Mouse (Mus musculus) urinary bladder, adult 2 months (tissue): ENCODE data around the gene Agbl4. TPM values are rescaled to one million over a fixed set of nuclear protein-coding genes. Genes with fewer than 3 reads are reported as not detected.
A peak's percentile ranks its signal among the peaks of the same experiment; 100 is the strongest.

Source experiments
- DNase-seq: peaks from one replicate; pipeline ENCODE4 v3.0.0; 2022; ENCODE audit warnings: low spot score
- polyA plus RNA-seq: library from polyadenylated mRNA; depleted of rRNA; stranded (reverse); fragments of >200 nt; gene quantifications from 2 replicates; pipeline ENCODE4 v1.2.3, GENCODE M21; 2012; rRNA removed

The Agbl4 gene
- polyA plus RNA-seq, result 0.04 TPM in 1 of 2 replicates, not detected in the other

DNA sequence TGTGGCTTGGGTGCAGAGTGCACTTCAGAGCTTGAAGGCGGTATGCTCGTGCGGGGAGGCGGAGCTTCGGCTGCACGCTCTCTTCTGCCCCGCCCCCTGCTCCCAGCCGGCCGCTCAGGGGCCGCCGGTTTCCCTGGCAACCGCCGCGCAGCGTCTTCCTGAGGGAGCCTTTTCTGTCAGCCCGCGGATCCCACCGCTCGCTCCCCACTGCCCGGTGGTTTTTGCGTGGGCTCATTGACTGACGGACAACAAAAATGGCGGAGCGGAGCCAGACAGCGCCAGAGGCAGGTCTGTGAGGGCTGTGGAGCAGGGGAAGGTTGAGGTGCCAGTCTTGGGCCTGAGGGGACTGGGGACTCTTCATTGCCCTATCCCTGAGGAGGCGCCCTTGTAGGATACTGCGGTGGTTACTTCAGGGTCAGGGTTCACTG is at the start of gene Agbl4:
Agbl4 (plus strand) TSS at position 44 of the 428 bp plus-strand sequence.
- DNase-seq, result peak; percentile 18

GRCm38 (mm10) chr4:110350856-110351177 is 46.6 kb upstream of the Agbl4 start:
- DNase-seq, result no peak

DNA sequence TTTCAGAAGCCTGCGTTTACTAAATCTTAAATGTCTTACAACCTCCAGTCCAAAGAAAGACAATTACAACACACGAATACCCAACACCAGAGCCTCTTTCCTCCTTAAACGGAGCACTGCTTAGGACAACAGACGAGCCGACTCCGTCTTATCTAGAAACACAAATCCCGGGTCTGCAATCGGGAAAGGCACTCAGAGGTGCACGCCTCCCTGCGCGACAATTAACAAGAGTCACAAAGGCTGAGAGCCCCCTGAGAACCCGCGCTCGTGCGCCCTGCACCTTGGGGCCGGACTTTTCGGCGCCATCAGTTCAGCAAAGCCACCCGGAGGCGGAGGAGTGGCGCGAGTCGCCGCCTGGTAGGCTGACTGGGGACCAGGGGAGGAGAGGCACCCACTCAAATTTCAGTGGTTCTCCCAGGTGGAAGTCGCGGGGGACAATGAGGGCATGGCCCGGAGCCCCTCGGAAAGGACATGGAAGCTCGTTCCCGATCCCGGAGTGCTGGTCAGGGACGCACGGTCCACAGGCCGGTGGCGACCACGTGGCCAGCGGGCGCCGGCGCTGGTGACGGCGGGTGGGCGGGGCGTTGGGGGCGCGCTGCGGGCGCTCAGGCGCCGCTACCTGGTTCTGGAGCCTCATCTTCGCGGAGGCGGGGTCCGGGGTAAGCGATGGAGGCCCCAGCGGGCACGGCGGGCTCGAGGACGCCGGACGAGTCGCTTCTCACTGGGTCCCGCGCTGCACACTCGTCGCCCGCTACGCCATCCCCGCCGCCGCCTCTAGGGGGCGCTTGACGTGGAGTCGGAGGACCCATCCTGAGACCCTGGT is 46.1 kb upstream of the Agbl4 start, which contains the start of gene Elavl4:
Elavl4 (minus strand) TSS at position 732 of the 823 bp plus-strand sequence.
- peak; percentile 33 for DNase-seq

DNA sequence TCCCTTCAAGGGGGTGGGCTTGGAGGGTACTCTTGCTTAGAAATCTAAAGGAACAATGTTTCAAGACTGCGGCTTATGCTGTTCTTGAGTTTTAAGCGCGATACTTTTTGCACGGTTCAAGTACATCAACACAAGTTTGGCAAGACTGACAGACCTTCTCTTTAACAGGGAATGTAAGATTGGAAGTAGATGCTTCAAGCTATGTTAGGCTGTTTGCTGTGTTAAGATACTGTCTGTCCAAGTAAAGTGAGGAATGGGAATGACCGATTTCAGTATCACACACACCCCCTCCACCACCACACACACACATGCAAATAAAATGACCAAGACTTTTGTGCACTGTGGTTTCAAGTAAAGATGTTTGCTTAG is 45.5 kb upstream of the Agbl4 start:
- no peak for DNase-seq

DNA sequence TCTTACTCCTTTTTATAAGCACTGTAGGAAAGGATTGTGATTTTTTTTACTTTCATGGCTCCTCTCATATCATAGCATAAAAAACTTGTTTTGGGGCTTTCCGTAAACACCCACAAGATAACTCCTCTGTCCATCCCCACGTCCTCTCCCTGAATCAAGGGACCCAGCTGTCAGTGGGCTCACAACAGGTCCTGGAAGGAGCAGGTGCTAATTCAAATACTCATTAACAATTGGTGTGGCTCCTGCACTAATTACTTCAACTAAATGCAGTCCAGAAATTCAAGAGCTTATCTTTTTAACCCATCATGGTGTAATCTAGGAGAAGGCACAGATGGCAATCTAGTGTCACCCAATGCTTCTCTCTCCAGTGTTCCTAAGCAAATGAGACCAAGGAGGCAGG is 36.9 kb upstream of the Agbl4 start:
- DNase-seq, result no peak

- no peak for DNase-seq
Measured at GRCm38 (mm10) chr4:110396221-110396620, 1.2 kb upstream of the Agbl4 start.

GRCm38 (mm10) chr4:110420306-110420705 is 22.8 kb downstream of the Agbl4 start:
- DNase-seq, result no peak

- no peak for DNase-seq
Measured at GRCm38 (mm10) chr4:110427653-110428052, 30.2 kb downstream of the Agbl4 start.

DNA sequence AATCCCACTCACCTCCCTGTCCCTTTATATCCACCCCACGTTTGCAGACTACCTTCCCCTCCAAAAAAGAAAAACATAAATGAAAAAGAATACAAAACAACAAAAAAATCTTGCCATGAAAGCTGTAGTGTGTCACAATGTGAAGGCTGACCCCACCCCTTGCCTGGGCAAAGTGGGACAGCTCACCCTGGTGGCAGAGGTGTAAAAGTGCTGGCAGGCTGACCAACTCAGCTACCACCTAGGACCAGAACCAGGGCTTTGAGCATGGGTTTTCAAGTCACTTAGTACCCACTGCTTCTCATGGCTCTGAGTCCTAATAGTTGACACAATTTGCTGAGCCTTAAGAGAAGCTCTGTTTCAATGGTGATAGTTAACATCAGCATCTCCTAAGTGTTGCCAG is 96.9 kb downstream of the Agbl4 start:
- no peak for DNase-seq

- no peak for DNase-seq
Measured at GRCm38 (mm10) chr4:110529804-110530203, 132.3 kb downstream of the Agbl4 start.

- DNase-seq, result no peak
Measured at GRCm38 (mm10) chr4:110549223-110549622, 151.8 kb downstream of the Agbl4 start.

GRCm38 (mm10) chr4:110597726-110598283 is 200.3 kb downstream of the Agbl4 start:
- DNase-seq, result no peak

GRCm38 (mm10) chr4:110641417-110641816 is 244.0 kb downstream of the Agbl4 start:
- DNase-seq, result no peak

- DNase-seq, result no peak
Measured at GRCm38 (mm10) chr4:110662940-110663339, 265.5 kb downstream of the Agbl4 start.

DNA sequence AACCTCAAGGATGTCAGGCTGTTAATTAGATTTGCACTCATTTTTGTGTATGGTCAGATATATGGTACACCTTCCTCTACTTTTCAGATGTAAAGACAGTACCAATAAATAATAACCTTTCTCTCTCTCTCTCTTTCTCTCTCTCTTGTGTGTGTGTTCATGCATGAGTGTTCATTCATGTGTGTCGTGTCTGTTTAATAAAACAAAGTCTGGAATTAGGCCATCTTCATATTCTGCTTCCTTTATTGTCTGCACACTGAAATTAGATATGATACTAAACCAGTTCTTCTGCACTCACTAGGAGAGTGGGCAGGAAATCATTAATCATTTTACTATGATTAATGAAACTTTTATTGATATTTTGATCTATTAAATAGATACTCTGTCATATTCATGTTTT is 276.7 kb downstream of the Agbl4 start:
- DNase-seq, result no peak

DNA sequence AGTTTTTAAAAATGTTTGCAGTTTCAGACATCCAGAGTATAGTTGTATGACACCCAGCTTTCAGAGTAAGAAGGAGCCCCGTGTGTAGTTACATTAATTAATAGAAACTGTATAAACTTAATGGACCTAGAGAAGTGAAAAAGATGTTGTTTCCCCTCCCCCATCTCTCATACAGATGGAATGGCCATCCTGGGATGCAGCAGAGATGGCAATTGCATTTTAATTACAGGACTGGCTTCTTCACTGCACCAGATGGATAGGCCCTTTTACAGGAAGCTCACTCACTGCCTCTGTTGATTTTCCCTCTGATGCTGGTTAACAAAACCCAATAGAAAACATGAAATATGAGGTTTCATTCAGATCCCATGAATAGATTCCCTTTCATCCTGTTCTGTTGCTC is 337.7 kb downstream of the Agbl4 start:
- no peak for DNase-seq

- no peak for DNase-seq
Measured at GRCm38 (mm10) chr4:110757941-110758340, 360.5 kb downstream of the Agbl4 start.

DNA sequence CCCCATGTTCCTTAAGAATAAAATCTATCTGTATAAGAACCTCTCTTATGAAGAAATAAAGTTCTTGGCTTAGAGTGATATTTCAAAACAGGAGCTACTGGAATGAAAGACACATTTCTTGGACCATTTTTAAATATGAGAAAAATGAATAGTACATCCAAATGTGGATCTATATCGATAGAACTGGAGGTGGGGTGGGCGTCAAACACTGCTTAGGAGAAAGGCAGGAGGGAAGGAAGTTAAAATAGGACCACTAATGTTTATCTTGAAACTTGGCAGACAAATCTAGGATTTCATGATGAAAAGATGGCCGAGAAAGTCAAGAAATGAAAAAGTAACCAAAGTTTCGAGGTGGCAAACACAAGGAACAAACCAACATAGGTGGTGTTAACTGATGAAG is 391.1 kb downstream of the Agbl4 start:
- no peak for DNase-seq

DNA sequence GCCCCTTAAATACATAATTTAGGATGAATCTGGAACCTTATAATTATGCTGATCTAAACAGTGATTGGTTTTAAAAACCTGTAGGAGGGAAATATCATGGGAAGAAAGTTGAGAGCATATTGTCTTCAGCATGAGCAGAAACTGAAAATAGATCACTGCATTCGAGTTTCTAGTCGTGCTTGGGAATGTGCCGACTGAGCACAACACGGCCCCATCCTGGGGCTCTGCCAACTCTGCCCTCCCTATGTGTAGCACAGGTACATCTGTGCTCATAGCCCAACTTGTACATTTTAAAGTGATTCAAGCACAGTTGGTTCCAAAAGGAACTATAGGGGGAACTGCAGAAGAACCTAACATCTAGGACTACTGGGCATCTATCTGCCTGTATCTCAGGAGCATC is 402.4 kb downstream of the Agbl4 start:
- DNase-seq, result no peak

DNA sequence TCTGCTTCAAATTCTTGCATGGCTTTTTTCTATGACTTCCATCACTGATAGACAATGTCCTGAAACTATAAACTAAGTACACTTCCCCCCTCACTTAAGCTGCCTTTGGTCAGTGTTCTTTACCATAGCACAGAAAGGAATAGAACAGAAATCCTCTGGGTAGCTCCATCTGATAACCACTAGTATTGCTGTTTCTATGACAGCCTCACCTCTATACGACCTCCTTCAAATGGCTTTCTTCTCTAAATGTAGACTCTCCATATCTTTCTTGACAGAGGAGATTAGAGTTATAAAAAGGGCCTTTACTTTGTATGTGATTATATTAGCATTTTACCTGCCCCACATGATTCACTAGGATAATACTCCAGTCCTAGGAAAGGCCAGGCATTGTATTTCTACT is 413.5 kb downstream of the Agbl4 start:
- no peak for DNase-seq

DNA sequence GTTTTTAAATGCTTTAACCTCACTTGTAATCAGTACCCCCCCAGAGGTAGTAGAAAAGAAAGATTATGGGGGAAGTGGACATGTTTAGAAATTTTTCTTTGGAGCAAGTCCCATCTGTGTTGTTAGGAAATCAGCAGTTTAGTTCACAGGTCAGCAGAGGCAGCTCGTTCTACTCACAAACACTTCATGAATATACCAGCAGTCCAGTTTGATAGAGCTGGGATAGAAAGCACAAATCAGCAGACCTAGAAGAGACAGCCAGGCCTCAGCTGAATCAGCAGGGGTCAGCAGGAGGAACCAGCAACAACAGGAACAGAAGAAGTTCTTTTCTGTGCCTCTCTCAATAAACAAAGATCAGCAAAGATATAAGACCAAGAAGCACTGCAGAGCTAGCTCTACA is 435.3 kb downstream of the Agbl4 start:
- DNase-seq, result no peak

GRCm38 (mm10) chr4:110879719-110880443 is 482.4 kb downstream of the Agbl4 start:
- DNase-seq, result no peak

DNA sequence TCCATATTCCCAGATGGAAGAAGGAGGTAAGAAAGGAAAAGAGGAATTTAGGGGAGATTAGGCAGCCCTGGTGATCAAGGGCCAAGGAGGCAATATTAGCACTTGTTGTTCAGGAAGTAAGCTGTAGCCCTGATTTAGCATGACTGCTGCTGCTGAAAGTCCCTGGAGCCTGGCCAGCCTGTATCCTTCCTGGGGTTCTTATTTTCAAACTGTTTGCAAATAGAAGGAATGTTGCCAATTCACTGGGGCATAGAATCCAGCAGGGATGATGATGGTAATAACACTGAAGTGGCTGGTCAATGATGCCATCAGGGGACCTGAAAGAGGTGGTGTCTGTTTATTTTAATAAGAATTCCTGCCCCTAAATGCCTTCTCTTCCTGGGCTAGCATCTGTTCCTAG is 518.6 kb downstream of the Agbl4 start:
- DNase-seq, result no peak
